Mouse (Mus musculus): ENCODE measurements around the gene Maco1. TPM values are rescaled to one million over a fixed set of nuclear protein-coding genes. Genes with fewer than 3 reads are reported as not detected.

Gene Maco1
- polyA plus RNA-seq, 1 experiment from 2014 or later: 47.2 TPM

GRCm38 (mm10) chr4:134817706-134818105 is 35.4 kb downstream of the Maco1 start:
- H3K9me3 ChIP-seq (ENCODE audit: control insufficient read depth, low read length): no peaks in the 10 kb centered on the region
- H3K9ac ChIP-seq (ENCODE audit: low read length): no peak overlapping the region
- H3K4me1 ChIP-seq (ENCODE audit: control insufficient read depth, insufficient read depth, low read length): no peaks in the 10 kb centered on the region
- H3K27me3 ChIP-seq (ENCODE audit: control insufficient read depth, insufficient read depth, low read length): no peaks in the 10 kb centered on the region
- H3K4me3 ChIP-seq (ENCODE audit: low read depth, low read length): no peak overlapping the region
- H3K27ac ChIP-seq (ENCODE audit: low read depth, low read length): no peak overlapping the region
- DNase-seq (ENCODE audit: low spot score) (no peak), ATAC-seq (ENCODE audit: insufficient read depth, low FRiP score, low TSS enrichment) (no peak)
- H3K36me3 ChIP-seq (ENCODE audit: control insufficient read depth, insufficient read depth, low read length): no peaks in the 10 kb centered on the region
- WGBS: 84% methylated on average over 4 of the region's 4 CpGs
- no peak overlapping the region for H3K4me2 ChIP-seq (ENCODE audit: low read depth)

GRCm38 (mm10) chr4:134814229-134814571 is 38.9 kb downstream of the Maco1 start:
- peaks cover 4% of the 10 kb centered on the region for H3K36me3 ChIP-seq (ENCODE audit: control insufficient read depth, insufficient read depth, low read length)
- no peak for ATAC-seq (ENCODE audit: insufficient read depth, low FRiP score, low TSS enrichment)

GRCm38 (mm10) chr4:134813406-134814228 is 39.5 kb downstream of the Maco1 start:
- H3K36me3 ChIP-seq (ENCODE audit: control insufficient read depth, insufficient read depth, low read length): peaks cover 4% of the 10 kb centered on the region
- no peaks in the 10 kb centered on the region for H3K4me1 ChIP-seq (ENCODE audit: control insufficient read depth, insufficient read depth, low read length)

More at GRCm38 (mm10) chr4:134814229-134814571, 38.9 kb downstream of the Maco1 start:
- no peak overlapping the region for H3K4me3 ChIP-seq (ENCODE audit: low read depth, low read length)
- no peaks in the 10 kb centered on the region for H3K4me1 ChIP-seq (ENCODE audit: control insufficient read depth, insufficient read depth, low read length)
- H3K9me3 ChIP-seq (ENCODE audit: control insufficient read depth, low read length): no peaks in the 10 kb centered on the region
- no peak overlapping the region for H3K9ac ChIP-seq (ENCODE audit: low read length)
- H3K27me3 ChIP-seq (ENCODE audit: control insufficient read depth, insufficient read depth, low read length): no peaks in the 10 kb centered on the region
- no peak overlapping the region for H3K4me2 ChIP-seq (ENCODE audit: low read depth)
- DNase-seq (ENCODE audit: low spot score): no peak
- no peak overlapping the region for H3K27ac ChIP-seq (ENCODE audit: low read depth, low read length)
- 90% methylated on average over 4 of the region's 4 CpGs for WGBS

GRCm38 (mm10) chr4:134804765-134805164 is 48.4 kb downstream of the Maco1 start:
- no peaks in the 10 kb centered on the region for H3K27me3 ChIP-seq (ENCODE audit: control insufficient read depth, insufficient read depth, low read length)
- WGBS: 88% methylated on average over 5 of the region's 5 CpGs
- H3K27ac ChIP-seq (ENCODE audit: low read depth, low read length): no peak overlapping the region
- H3K9me3 ChIP-seq (ENCODE audit: control insufficient read depth, low read length): no peaks in the 10 kb centered on the region
- DNase-seq (ENCODE audit: low spot score) (no peak), ATAC-seq (ENCODE audit: insufficient read depth, low FRiP score, low TSS enrichment) (no peak)
- H3K4me1 ChIP-seq (ENCODE audit: control insufficient read depth, insufficient read depth, low read length): no peaks in the 10 kb centered on the region
- H3K36me3 ChIP-seq (ENCODE audit: control insufficient read depth, insufficient read depth, low read length): peaks cover 25% of the 10 kb centered on the region
- no peak overlapping the region for H3K4me2 ChIP-seq (ENCODE audit: low read depth)
- no peak overlapping the region for H3K9ac ChIP-seq (ENCODE audit: low read length)
- H3K4me3 ChIP-seq (ENCODE audit: low read depth, low read length): no peak overlapping the region

More at GRCm38 (mm10) chr4:134813406-134814228, 39.5 kb downstream of the Maco1 start:
- H3K4me3 ChIP-seq (ENCODE audit: low read depth, low read length): no peak overlapping the region
- WGBS: 90% methylated on average over 17 of the region's 17 CpGs
- no peak overlapping the region for H3K4me2 ChIP-seq (ENCODE audit: low read depth)
- H3K9me3 ChIP-seq (ENCODE audit: control insufficient read depth, low read length): no peaks in the 10 kb centered on the region
- H3K27ac ChIP-seq (ENCODE audit: low read depth, low read length): no peak overlapping the region
- H3K9ac ChIP-seq (ENCODE audit: low read length): no peak overlapping the region
- no peak for ATAC-seq (ENCODE audit: insufficient read depth, low FRiP score, low TSS enrichment)
- H3K27me3 ChIP-seq (ENCODE audit: control insufficient read depth, insufficient read depth, low read length): no peaks in the 10 kb centered on the region
- no peak for DNase-seq (ENCODE audit: low spot score)

- Histone ChIP-seq H3K4me1 (ENCODE audit: control insufficient read depth, insufficient read depth, low read length) (no peaks in the 10 kb centered on the region), H3K27ac (ENCODE audit: low read depth, low read length) (no peak overlapping the region), H3K4me3 (ENCODE audit: low read depth, low read length) (no peak overlapping the region), H3K4me2 (ENCODE audit: low read depth) (no peak overlapping the region), H3K27me3 (ENCODE audit: control insufficient read depth, insufficient read depth, low read length) (no peaks in the 10 kb centered on the region), H3K9me3 (ENCODE audit: control insufficient read depth, low read length) (no peaks in the 10 kb centered on the region), H3K9ac (ENCODE audit: low read length) (no peak overlapping the region), H3K36me3 (ENCODE audit: control insufficient read depth, insufficient read depth, low read length) (peaks cover 21% of the 10 kb centered on the region)
- WGBS: 88% methylated on average over 3 of the region's 3 CpGs
- DNase-seq (ENCODE audit: low spot score): no peak
- no peak for ATAC-seq (ENCODE audit: insufficient read depth, low FRiP score, low TSS enrichment)
Observed at GRCm38 (mm10) chr4:134802765-134803164, 50.4 kb downstream of the Maco1 start.

GRCm38 (mm10) chr4:134802155-134802554 is 51.0 kb downstream of the Maco1 start:
- Histone ChIP-seq H3K27ac (ENCODE audit: low read depth, low read length) (no peak overlapping the region), H3K9me3 (ENCODE audit: control insufficient read depth, low read length) (no peaks in the 10 kb centered on the region), H3K27me3 (ENCODE audit: control insufficient read depth, insufficient read depth, low read length) (no peaks in the 10 kb centered on the region), H3K4me1 (ENCODE audit: control insufficient read depth, insufficient read depth, low read length) (no peaks in the 10 kb centered on the region), H3K36me3 (ENCODE audit: control insufficient read depth, insufficient read depth, low read length) (peaks cover 21% of the 10 kb centered on the region), H3K4me2 (ENCODE audit: low read depth) (no peak overlapping the region), H3K4me3 (ENCODE audit: low read depth, low read length) (no peak overlapping the region), H3K9ac (ENCODE audit: low read length) (no peak overlapping the region)
- DNase-seq (ENCODE audit: low spot score) (no peak), ATAC-seq (ENCODE audit: insufficient read depth, low FRiP score, low TSS enrichment) (no peak)
- 93% methylated on average over 10 of the region's 10 CpGs for WGBS

- Histone ChIP-seq H3K9ac (ENCODE audit: low read length) (no peak overlapping the region), H3K9me3 (ENCODE audit: control insufficient read depth, low read length) (no peaks in the 10 kb centered on the region), H3K4me2 (ENCODE audit: low read depth) (no peak overlapping the region), H3K4me3 (ENCODE audit: low read depth, low read length) (no peak overlapping the region), H3K4me1 (ENCODE audit: control insufficient read depth, insufficient read depth, low read length) (no peaks in the 10 kb centered on the region), H3K27me3 (ENCODE audit: control insufficient read depth, insufficient read depth, low read length) (no peaks in the 10 kb centered on the region), H3K27ac (ENCODE audit: low read depth, low read length) (no peak overlapping the region), H3K36me3 (ENCODE audit: control insufficient read depth, insufficient read depth, low read length) (peaks cover 11% of the 10 kb centered on the region)
- DNase-seq (ENCODE audit: low spot score) (no peak), ATAC-seq (ENCODE audit: insufficient read depth, low FRiP score, low TSS enrichment) (no peak)
- WGBS: 76% methylated on average over 10 of the region's 10 CpGs
Observed at GRCm38 (mm10) chr4:134800693-134801092, 52.5 kb downstream of the Maco1 start.

- no peak for ATAC-seq (ENCODE audit: insufficient read depth, low FRiP score, low TSS enrichment)
- H3K36me3 ChIP-seq (ENCODE audit: control insufficient read depth, insufficient read depth, low read length): peaks cover 8% of the 10 kb centered on the region
- WGBS: 73% methylated on average over 8 of the region's 8 CpGs
Observed at GRCm38 (mm10) chr4:134800098-134800497, 53.0 kb downstream of the Maco1 start.

GRCm38 (mm10) chr4:134799272-134799671 is 53.9 kb downstream of the Maco1 start:
- Histone ChIP-seq H3K4me1 (ENCODE audit: control insufficient read depth, insufficient read depth, low read length) (no peaks in the 10 kb centered on the region), H3K4me2 (ENCODE audit: low read depth) (no peak overlapping the region), H3K9ac (ENCODE audit: low read length) (no peak overlapping the region), H3K27me3 (ENCODE audit: control insufficient read depth, insufficient read depth, low read length) (no peaks in the 10 kb centered on the region), H3K9me3 (ENCODE audit: control insufficient read depth, low read length) (no peaks in the 10 kb centered on the region), H3K4me3 (ENCODE audit: low read depth, low read length) (no peak overlapping the region), H3K36me3 (ENCODE audit: control insufficient read depth, insufficient read depth, low read length) (peaks cover 4% of the 10 kb centered on the region; the same call in 1 of the 2 replicates), H3K27ac (ENCODE audit: low read depth, low read length) (no peak overlapping the region)
- ATAC-seq (ENCODE audit: insufficient read depth, low FRiP score, low TSS enrichment) (no peak), DNase-seq (ENCODE audit: low spot score) (peak; percentile 87)
- WGBS: 10% methylated on average over 4 of the region's 4 CpGs

More at GRCm38 (mm10) chr4:134800098-134800497, 53.0 kb downstream of the Maco1 start:
- no peak overlapping the region for H3K9ac ChIP-seq (ENCODE audit: low read length)
- DNase-seq (ENCODE audit: low spot score): no peak
- no peaks in the 10 kb centered on the region for H3K27me3 ChIP-seq (ENCODE audit: control insufficient read depth, insufficient read depth, low read length)
- H3K4me2 ChIP-seq (ENCODE audit: low read depth): no peak overlapping the region
- no peaks in the 10 kb centered on the region for H3K9me3 ChIP-seq (ENCODE audit: control insufficient read depth, low read length)
- H3K27ac ChIP-seq (ENCODE audit: low read depth, low read length): 0 out of 2 replicates have a peak overlapping the region, but pooled peaks have one; percentile 20
- H3K4me1 ChIP-seq (ENCODE audit: control insufficient read depth, insufficient read depth, low read length): no peaks in the 10 kb centered on the region
- H3K4me3 ChIP-seq (ENCODE audit: low read depth, low read length): no peak overlapping the region
